Mouse (Mus musculus): ENCODE measurements around the gene Supt4a.

- no peak for TF ChIP-seq CTCF (IDR thresholded peaks at IDR 0.05; ENCODE audit: borderline replicate concordance, insufficient read depth, low read depth, low read length)
- no peak for TF ChIP-seq POLR2A (IDR thresholded peaks at IDR 0.05; ENCODE audit: borderline replicate concordance, insufficient read depth, low read length)
These were observed 21.0 kb downstream of the Supt4a start for GRCm38 (mm10) chr11:87758161-87758911.

All from cerebellum, adult 2 months (tissue).